Mouse (Mus musculus) ES-E14 (cell line): ENCODE results near the gene Defb21.

Experiments used
- CHD2 ChIP-seq: IDR thresholded peaks from 2 replicates; pipeline ENCODE4 v1.6.1; 2014; ENCODE audit warnings: mild to moderate bottlenecking, low read depth, low read length, inconsistent platforms
- HCFC1 ChIP-seq: IDR thresholded peaks from 2 replicates; pipeline ENCODE4 v1.6.1; 2012; ENCODE audit warnings: low read length, inconsistent platforms, borderline replicate concordance; ENCODE audit not compliant: insufficient read depth
- ZNF384 ChIP-seq: IDR thresholded peaks from 2 replicates; pipeline ENCODE4 v1.6.1; 2012; ENCODE audit warnings: low read depth, low read length, inconsistent platforms

DNA sequence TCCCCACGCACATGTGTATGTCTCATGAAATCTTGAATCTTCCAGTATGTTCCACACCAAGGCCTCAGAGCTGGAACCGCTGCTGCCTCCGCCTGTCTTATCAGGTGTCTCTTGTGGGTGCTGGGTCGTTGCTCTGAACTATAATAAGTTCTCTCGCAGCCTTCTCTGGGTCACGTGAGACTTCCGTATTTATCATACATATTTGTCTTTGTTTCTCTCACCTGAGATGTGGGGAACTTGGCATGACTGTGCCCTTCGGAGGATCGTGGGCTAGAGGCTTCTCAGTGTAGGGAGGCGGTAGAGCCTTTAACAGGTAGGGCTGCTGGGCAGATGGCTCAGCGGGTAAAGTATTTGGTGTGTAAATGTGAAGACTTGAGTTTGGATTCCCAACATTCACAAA, 8.1 kb downstream of the Defb21 start:
- TF ChIP-seq CHD2, result no peak
- TF ChIP-seq HCFC1, result no peak
- TF ChIP-seq ZNF384, result no peak
